Mouse (Mus musculus): ENCODE data around the gene Fam71b. TPM values are rescaled to one million over a fixed set of nuclear protein-coding genes. Genes with fewer than 3 reads are reported as not detected.

Gene Fam71b
- polyA plus RNA-seq (2015; fragmentation: Nextera tagmentation; extraction: Ambion mirVana) = 0.18 TPM in 1 of 2 replicates, not detected in the other

- no peak within 1 kb of the TSS for H3K9ac ChIP-seq (ENCODE audit: low read length)
- no peaks in the 10 kb centered on the region for H3K27me3 ChIP-seq (ENCODE audit: control insufficient read depth, insufficient read depth, low read length)
- ATAC-seq (replicated peaks; ENCODE audit: extremely low read depth, insufficient read depth, low FRiP score) = 0 out of 2 replicates have a peak, but pooled peaks have one; percentile 39
- no peak within 1 kb of the TSS for H3K4me3 ChIP-seq (ENCODE audit: low read length)
- 65% methylated on average over 13 of the region's 13 CpGs for WGBS
- no peaks in the 10 kb centered on the region for H3K9me3 ChIP-seq (replicated peaks; ENCODE audit: control insufficient read depth, low read length)
- peak within 1 kb of the TSS; percentile 22 for H3K4me2 ChIP-seq (ENCODE audit: low read depth, low read length)
- peak within 1 kb of the TSS; percentile 41; the same call in 1 of the 2 replicates for H3K27ac ChIP-seq (ENCODE audit: low read length)
- H3K36me3 ChIP-seq (ENCODE audit: control insufficient read depth, insufficient read depth) = no peaks in the 10 kb centered on the region
- H3K4me1 ChIP-seq (ENCODE audit: control insufficient read depth, insufficient read depth, low read length) = no peaks in the 10 kb centered on the region
Measured at GRCm38 (mm10) chr11:46396167-46396859, at the start of gene Fam71b. Gene Fam71b (plus strand): TSS chr11:46396559.

DNA sequence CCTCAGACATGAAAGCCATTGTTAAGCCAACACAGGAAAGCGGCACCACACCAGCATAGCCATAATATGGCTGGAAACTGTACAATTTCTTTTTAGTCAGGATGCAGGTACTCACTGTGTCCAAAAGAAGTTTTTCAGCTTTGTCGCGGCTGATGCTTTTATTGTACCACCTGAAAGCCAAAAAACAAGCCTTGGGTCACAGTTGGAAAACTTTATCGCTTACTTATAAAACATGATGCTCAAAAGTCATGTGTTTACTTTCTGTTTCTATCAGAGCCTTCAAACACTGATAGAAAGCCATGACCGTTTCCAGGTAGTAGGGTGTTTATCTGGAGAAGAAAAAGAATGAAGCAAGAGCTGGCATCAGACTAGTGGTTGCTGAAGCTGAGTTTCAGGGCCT lies 48.6 kb upstream of the Fam71b start:
- H3K9me3 ChIP-seq (replicated peaks; ENCODE audit: control insufficient read depth, low read length) = no peaks in the 10 kb centered on the region
- 79% methylated on average over 5 of the region's 5 CpGs for WGBS
- H3K27ac ChIP-seq (ENCODE audit: low read length) = no peak overlapping the region
- ATAC-seq (replicated peaks; ENCODE audit: extremely low read depth, insufficient read depth, low FRiP score) = no peak
- no peak overlapping the region for H3K9ac ChIP-seq (ENCODE audit: low read length)
- H3K36me3 ChIP-seq (ENCODE audit: control insufficient read depth, insufficient read depth) = no peaks in the 10 kb centered on the region
- no peak overlapping the region for H3K4me2 ChIP-seq (ENCODE audit: low read depth, low read length)
- H3K27me3 ChIP-seq (ENCODE audit: control insufficient read depth, insufficient read depth, low read length) = no peaks in the 10 kb centered on the region
- H3K4me1 ChIP-seq (ENCODE audit: control insufficient read depth, insufficient read depth, low read length) = peaks cover 14% of the 10 kb centered on the region
- no peak overlapping the region for H3K4me3 ChIP-seq (ENCODE audit: low read length)

DNA sequence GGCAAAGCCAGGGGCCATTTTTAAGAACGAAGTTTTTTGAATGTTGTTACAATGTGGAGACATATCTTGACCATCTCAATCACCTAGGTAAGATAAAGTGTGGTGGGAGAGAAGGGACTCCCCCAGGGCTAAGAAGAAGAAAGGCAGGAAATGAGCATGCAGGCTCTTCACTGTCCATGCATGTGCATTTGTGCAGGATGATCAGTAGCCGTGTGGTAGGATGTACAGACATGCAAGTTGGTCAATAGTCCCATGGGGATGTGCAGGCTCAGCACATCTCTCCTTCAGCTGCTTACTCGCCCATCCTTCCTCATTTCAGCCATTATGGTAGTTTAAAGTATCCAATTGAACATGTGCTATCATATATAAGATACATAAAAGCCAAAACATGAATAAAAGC lies 47.9 kb upstream of the Fam71b start:
- Histone ChIP-seq H3K9me3 (replicated peaks; ENCODE audit: control insufficient read depth, low read length) (no peaks in the 10 kb centered on the region), H3K9ac (ENCODE audit: low read length) (no peak overlapping the region), H3K4me2 (ENCODE audit: low read depth, low read length) (no peak overlapping the region), H3K36me3 (ENCODE audit: control insufficient read depth, insufficient read depth) (no peaks in the 10 kb centered on the region), H3K4me3 (ENCODE audit: low read length) (no peak overlapping the region), H3K4me1 (ENCODE audit: control insufficient read depth, insufficient read depth, low read length) (peaks cover 10% of the 10 kb centered on the region), H3K27ac (ENCODE audit: low read length) (no peak overlapping the region), H3K27me3 (ENCODE audit: control insufficient read depth, insufficient read depth, low read length) (no peaks in the 10 kb centered on the region)
- 81% methylated on average over 3 of the region's 3 CpGs for WGBS
- no peak for ATAC-seq (replicated peaks; ENCODE audit: extremely low read depth, insufficient read depth, low FRiP score)

DNA sequence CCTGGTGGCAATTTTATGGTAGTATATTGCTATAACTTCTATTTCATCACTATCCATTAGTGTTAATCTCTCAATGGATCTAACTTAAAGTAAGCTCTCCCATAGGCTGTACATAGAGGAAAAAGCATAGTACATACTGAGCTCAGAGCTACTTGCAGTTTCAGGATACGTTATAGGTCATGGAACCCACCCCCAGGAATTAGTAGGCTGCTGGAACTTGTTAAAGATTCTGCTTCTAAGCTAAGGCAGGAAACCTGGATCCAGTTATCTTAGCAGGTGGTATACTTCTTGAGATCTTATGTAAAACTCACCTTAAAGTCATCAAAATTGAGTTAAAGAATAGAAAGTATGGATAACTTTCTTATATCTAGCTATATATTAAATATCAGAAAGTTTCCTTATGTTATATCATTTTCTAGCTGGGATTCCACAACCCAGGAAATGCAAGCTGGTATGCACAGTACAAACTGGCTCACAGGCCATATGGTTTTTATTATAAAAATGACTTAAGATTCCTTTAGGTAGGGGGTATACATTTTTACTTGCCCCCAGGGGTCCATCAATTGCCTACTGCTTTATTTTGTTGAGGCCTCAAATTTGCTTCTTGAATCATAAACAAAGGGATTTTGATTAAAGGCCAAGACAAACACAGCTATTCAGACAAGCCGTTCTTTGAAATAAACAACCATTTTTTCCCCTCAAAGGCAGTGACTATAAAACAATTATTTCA lies 46.5 kb upstream of the Fam71b start:
- Histone ChIP-seq H3K27ac (ENCODE audit: low read length) (no peak overlapping the region), H3K4me2 (ENCODE audit: low read depth, low read length) (no peak overlapping the region), H3K36me3 (ENCODE audit: control insufficient read depth, insufficient read depth) (no peaks in the 10 kb centered on the region), H3K9ac (ENCODE audit: low read length) (no peak overlapping the region), H3K4me1 (ENCODE audit: control insufficient read depth, insufficient read depth, low read length) (no peaks in the 10 kb centered on the region), H3K4me3 (ENCODE audit: low read length) (no peak overlapping the region), H3K27me3 (ENCODE audit: control insufficient read depth, insufficient read depth, low read length) (no peaks in the 10 kb centered on the region), H3K9me3 (replicated peaks; ENCODE audit: control insufficient read depth, low read length) (no peaks in the 10 kb centered on the region)
- no peak for ATAC-seq (replicated peaks; ENCODE audit: extremely low read depth, insufficient read depth, low FRiP score)
- WGBS = 64% methylated on average over 2 of the region's 2 CpGs

GRCm38 (mm10) chr11:46358369-46358768 lies 38.0 kb upstream of the Fam71b start:
- Histone ChIP-seq H3K4me2 (ENCODE audit: low read depth, low read length) (no peak overlapping the region), H3K27me3 (ENCODE audit: control insufficient read depth, insufficient read depth, low read length) (no peaks in the 10 kb centered on the region), H3K27ac (ENCODE audit: low read length) (no peak overlapping the region), H3K36me3 (ENCODE audit: control insufficient read depth, insufficient read depth) (no peaks in the 10 kb centered on the region), H3K4me1 (ENCODE audit: control insufficient read depth, insufficient read depth, low read length) (no peaks in the 10 kb centered on the region), H3K9ac (ENCODE audit: low read length) (no peak overlapping the region), H3K4me3 (ENCODE audit: low read length) (no peak overlapping the region), H3K9me3 (replicated peaks; ENCODE audit: control insufficient read depth, low read length) (no peaks in the 10 kb centered on the region)
- ATAC-seq (replicated peaks; ENCODE audit: extremely low read depth, insufficient read depth, low FRiP score) = no peak
- 42% methylated on average over 1 of the region's 1 CpGs for WGBS

DNA sequence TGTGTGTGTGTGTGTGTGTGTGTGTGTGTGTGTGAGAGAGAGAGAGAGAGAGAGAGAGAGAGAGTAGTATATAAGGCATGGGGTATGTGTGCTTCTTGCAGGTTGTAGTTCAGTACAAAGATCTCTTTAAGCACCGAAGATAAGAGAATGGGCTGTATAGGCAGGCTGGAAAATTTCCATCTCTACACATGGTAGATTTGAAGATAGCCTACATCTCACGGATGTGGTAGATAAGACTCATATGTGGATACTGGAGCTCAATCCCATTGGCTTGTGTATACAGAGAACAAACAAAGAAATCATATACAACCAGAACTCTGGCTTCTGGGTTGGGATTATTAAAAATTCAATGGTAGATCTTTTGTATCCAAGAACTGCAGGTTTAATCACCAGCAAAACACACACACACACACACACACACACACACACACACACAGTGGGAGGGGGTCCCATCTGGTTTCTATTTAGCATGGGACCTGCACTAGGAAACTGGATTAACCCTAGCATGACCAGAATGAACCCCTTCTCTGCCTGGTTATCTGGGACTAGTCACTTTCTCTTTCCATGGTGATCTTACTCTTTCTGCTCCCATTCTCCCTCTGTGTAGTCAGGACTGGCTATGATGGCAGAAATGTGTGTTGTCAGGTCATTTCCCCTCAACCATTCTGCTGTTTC lies 35.2 kb upstream of the Fam71b start:
- H3K27ac ChIP-seq (ENCODE audit: low read length) = no peak overlapping the region
- H3K9ac ChIP-seq (ENCODE audit: low read length) = no peak overlapping the region
- H3K4me3 ChIP-seq (ENCODE audit: low read length) = no peak overlapping the region
- 56% methylated on average over 2 of the region's 2 CpGs for WGBS
- H3K36me3 ChIP-seq (ENCODE audit: control insufficient read depth, insufficient read depth) = no peaks in the 10 kb centered on the region
- no peaks in the 10 kb centered on the region for H3K4me1 ChIP-seq (ENCODE audit: control insufficient read depth, insufficient read depth, low read length)
- no peak overlapping the region for H3K4me2 ChIP-seq (ENCODE audit: low read depth, low read length)
- no peak for ATAC-seq (replicated peaks; ENCODE audit: extremely low read depth, insufficient read depth, low FRiP score)
- H3K9me3 ChIP-seq (replicated peaks; ENCODE audit: control insufficient read depth, low read length) = no peaks in the 10 kb centered on the region
- no peaks in the 10 kb centered on the region for H3K27me3 ChIP-seq (ENCODE audit: control insufficient read depth, insufficient read depth, low read length)

- Histone ChIP-seq H3K36me3 (ENCODE audit: control insufficient read depth, insufficient read depth) (no peaks in the 10 kb centered on the region), H3K4me3 (ENCODE audit: low read length) (no peak overlapping the region), H3K4me1 (ENCODE audit: control insufficient read depth, insufficient read depth, low read length) (no peaks in the 10 kb centered on the region), H3K4me2 (ENCODE audit: low read depth, low read length) (no peak overlapping the region), H3K27me3 (ENCODE audit: control insufficient read depth, insufficient read depth, low read length) (no peaks in the 10 kb centered on the region), H3K27ac (ENCODE audit: low read length) (no peak overlapping the region), H3K9ac (ENCODE audit: low read length) (no peak overlapping the region), H3K9me3 (replicated peaks; ENCODE audit: control insufficient read depth, low read length) (no peaks in the 10 kb centered on the region)
- ATAC-seq (replicated peaks; ENCODE audit: extremely low read depth, insufficient read depth, low FRiP score) = no peak
- 83% methylated on average over 18 of the region's 18 CpGs for WGBS
Measured at GRCm38 (mm10) chr11:46362061-46363022, 34.0 kb upstream of the Fam71b start.

- Histone ChIP-seq H3K9me3 (replicated peaks; ENCODE audit: control insufficient read depth, low read length) (no peaks in the 10 kb centered on the region), H3K4me3 (ENCODE audit: low read length) (no peak overlapping the region), H3K9ac (ENCODE audit: low read length) (no peak overlapping the region), H3K27ac (ENCODE audit: low read length) (no peak overlapping the region), H3K36me3 (ENCODE audit: control insufficient read depth, insufficient read depth) (no peaks in the 10 kb centered on the region), H3K4me2 (ENCODE audit: low read depth, low read length) (no peak overlapping the region), H3K4me1 (ENCODE audit: control insufficient read depth, insufficient read depth, low read length) (no peaks in the 10 kb centered on the region), H3K27me3 (ENCODE audit: control insufficient read depth, insufficient read depth, low read length) (no peaks in the 10 kb centered on the region)
- ATAC-seq (replicated peaks; ENCODE audit: extremely low read depth, insufficient read depth, low FRiP score) = no peak
- 89% methylated on average over 9 of the region's 9 CpGs for WGBS
Measured at GRCm38 (mm10) chr11:46363864-46364263, 32.5 kb upstream of the Fam71b start.

Measured in heart, embryonic 16.5 days (tissue).